Mouse (Mus musculus): ENCODE measurements at regions not wholly inside any gene's neighbourhood (a gene's known extent, or its start where the extent isn't known, plus 50 kb on each side); places are given as distances from the start of the nearest gene placed in this dataset.
A peak's percentile ranks its signal among the peaks of the same experiment; 100 is the strongest.

DNA sequence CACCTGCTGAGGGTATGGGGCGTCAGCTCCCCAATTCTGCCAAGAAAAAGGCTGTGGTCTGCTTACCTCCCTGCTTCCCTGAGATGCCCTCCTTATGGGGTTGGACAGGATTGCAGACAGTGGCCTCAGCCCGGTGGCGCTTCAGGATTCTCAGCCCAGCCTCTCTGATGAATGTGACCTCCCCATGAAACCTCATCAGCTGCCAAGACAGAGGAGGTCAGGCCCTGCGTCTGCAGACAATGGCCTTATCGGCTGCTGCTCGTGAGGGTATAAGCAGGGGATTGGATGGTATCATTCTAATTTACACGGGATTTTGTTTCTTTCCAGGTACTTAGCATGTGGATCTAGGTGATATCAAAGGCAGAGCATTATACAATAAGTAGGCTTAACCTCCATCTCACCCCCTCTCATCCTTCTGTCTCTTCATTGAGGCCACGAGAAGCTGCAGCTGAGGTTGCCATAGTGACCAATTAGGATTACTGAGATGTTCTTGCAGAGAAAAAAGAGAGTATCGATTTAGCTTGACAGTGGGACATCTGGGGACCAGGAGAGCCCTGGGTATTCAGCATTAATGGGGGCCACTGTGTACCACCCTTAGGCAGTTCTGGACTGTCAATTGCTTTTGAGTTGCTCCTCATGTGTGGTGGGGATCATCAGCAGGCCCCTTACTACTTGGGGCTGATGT is 327.6 kb upstream of the 4931429L15Rik start:
- DNase-seq (ENCODE audit: low read depth, low spot score), result no peak
- 64% methylated on average over 9 of the region's 9 CpGs for WGBS

DNA sequence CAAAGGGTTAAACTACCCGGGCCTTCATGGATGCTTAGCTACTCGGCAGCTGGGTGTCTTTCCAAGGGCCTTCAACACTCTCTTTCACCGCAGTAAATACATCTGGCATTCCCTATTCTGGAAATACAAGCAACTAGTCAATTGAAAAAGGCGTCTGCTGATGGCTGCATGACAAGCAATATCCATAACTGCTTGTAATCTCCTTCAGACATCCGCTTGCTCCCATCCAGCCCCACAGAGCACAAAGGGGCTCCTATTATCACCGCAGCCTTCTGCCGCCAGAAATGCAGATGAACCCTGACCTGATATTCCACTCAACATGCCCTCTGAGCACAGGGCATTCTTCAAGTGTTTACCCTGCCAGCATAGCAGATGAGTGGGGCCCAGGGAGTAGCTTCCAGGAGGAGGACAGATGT is 325.7 kb upstream of the 4931429L15Rik start:
- 51% methylated on average over 7 of the region's 7 CpGs for WGBS
- no peak for DNase-seq (ENCODE audit: low read depth, low spot score)

- DNase-seq (ENCODE audit: low read depth, low spot score), result no peak
- WGBS, result 67% methylated on average over 3 of the region's 3 CpGs
These were observed 323.8 kb upstream of the 4931429L15Rik start for GRCm38 (mm10) chr9:46643551-46643950.

DNA sequence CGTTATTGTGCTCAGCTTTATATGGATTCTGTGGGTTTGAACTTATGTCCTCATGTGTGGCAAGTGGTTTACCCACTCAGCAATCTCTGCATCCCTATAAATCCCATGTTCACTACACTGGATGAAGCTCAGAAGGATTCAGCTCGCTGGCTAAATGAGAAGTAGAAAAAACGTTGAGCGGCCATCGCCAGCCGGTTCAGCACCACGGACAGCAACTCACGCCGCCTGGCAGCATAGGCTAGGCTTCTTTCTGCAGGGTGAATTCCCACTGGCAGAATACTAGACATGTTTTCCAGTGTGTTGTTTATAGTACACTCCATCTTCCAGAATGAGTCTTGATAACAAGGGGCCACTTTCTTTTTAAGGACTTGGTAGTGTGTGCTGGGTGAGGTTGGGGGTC is 322.9 kb upstream of the 4931429L15Rik start:
- WGBS, result 9% methylated on average over 9 of the region's 9 CpGs
- DNase-seq (ENCODE audit: low read depth, low spot score), result no peak

DNA sequence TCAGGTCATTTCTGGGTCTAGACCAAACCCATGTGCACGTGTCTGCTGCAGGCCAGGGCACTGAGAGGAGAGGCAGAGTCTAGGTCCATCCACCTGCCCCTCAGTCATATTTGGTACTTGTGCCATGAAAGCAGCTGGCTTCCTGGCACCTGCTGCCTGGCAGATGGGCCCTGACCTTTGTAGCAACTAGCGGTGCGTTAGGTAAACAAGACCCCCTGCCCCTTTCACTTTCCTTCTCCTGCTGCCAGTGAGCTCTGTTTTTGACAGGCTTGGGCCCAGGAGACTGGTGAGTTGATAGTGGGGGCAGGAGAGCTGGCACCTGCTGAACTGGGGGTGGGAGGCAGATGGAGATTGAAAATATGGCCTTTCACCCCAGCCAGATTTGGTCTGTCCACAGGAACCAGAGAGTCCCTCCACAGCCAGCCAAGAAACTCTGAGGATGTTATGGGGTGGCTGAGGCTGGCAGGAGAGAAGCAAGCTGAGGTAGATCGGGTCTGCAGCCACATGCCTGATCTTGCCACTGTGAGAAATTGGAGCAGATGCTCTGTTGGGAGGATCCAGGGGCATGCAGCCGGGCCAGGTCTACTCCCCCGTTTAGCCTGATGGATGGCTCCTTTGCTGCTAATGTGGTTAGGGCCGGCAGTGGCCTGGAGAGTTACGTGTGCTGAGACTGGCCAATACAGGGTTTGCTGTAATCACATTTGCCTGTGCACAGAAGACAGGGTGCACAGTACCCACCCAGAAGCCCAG is 316.6 kb upstream of the 4931429L15Rik start:
- 58% methylated on average over 8 of the region's 8 CpGs for WGBS
- no peak for DNase-seq (ENCODE audit: low read depth, low spot score)

GRCm38 (mm10) chr9:46633952-46634351 is 314.2 kb upstream of the 4931429L15Rik start:
- 76% methylated on average over 4 of the region's 4 CpGs for WGBS
- no peak for DNase-seq (ENCODE audit: low read depth, low spot score)

DNA sequence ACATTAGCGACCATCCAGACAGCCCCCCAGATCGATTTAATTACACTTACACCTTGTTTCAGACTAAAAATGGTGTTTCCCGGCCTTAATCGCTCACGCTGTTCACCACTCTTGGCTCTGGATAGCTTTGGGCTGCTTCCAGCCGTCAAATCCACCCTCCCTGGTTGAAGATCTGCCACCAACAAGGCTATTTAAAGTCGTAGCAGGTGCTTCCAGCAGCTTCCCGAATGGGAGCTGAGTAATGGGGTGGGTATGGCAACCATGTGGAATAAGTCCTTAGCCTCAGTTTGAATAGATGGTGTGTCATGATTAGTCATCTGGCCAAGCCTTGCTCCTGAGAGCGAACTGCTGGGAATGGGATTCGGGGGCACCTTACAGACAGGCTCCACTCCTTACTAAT is 312.8 kb upstream of the 4931429L15Rik start:
- no peak for DNase-seq (ENCODE audit: low read depth, low spot score)
- WGBS, result 72% methylated on average over 10 of the region's 10 CpGs

- DNase-seq (ENCODE audit: low read depth, low spot score), result no peak
- 85% methylated on average over 2 of the region's 2 CpGs for WGBS
These were observed 302.5 kb upstream of the 4931429L15Rik start for GRCm38 (mm10) chr9:46622255-46622654.

DNA sequence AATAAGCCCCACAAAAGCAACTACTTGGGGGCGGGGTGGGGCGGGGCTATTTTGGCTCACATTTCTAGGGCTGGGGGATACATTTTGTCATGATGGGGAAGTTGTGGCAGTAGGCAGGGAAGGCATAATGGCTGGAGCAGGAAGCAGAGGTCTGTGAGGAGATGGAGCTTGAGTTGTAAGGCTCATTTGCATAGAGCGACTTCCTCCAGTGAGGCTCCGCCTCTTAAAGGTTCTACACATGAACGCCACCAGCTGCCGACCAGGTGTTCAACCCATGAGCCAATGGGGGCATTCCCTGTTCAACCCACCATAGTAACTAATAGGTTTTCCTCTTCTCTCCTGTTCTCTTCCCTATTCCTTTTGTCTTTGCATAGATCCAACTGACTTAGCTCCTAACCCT is 302.1 kb upstream of the 4931429L15Rik start:
- WGBS, result 93% methylated on average over 6 of the region's 6 CpGs
- no peak for DNase-seq (ENCODE audit: low read depth, low spot score)

DNA sequence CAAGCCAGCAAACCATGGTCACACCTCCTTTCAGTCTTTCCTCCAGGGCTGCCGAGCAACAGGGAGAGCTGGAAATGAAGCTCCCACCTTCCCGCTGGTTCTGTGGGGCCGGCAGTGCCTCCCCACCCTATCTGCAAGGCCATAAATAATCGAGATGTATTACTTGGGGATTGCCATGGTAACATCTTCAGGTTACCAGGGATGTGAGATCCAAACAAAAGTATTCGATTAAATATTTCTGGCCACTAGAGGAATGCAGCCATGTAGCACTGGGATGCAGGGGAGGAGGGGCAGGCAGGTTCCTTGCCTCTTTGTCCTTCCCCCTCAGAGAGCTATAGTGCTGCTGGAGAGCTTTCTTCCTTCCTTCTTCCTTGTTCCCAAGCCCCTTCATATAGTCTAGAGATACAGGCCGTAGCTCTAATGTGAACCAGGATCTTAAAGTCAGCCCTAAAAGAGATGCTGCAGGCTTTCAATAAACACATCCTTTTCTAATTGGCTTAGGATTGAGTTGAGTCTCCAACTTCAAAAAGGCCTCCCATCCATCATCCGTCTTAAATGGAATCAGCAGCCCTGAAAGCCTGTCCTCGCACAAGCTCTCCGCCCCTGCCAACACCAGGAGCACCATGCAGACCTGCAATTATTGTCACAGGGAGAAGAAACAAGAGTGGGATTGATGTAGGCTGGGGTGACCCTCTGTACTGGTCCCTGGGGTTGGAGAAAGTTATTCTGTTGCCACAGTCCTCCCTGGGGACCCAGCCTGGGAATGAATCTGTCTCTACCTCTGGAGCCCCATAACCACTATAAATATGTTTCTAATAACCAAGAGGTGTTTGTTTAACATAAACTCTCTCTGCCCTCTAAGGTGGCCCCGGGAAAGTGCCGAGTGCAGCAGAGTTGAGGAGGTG is 290.6 kb upstream of the 4931429L15Rik start:
- WGBS, result 40% methylated on average over 11 of the region's 11 CpGs
- DNase-seq (ENCODE audit: low read depth, low spot score), result no peak

GRCm38 (mm10) chr9:46608695-46609094 is 288.9 kb upstream of the 4931429L15Rik start:
- 32% methylated on average over 8 of the region's 8 CpGs for WGBS
- no peak for DNase-seq (ENCODE audit: low read depth, low spot score)

GRCm38 (mm10) chr9:46600803-46601202 is 281.0 kb upstream of the 4931429L15Rik start:
- 34% methylated on average over 9 of the region's 9 CpGs for WGBS

DNA sequence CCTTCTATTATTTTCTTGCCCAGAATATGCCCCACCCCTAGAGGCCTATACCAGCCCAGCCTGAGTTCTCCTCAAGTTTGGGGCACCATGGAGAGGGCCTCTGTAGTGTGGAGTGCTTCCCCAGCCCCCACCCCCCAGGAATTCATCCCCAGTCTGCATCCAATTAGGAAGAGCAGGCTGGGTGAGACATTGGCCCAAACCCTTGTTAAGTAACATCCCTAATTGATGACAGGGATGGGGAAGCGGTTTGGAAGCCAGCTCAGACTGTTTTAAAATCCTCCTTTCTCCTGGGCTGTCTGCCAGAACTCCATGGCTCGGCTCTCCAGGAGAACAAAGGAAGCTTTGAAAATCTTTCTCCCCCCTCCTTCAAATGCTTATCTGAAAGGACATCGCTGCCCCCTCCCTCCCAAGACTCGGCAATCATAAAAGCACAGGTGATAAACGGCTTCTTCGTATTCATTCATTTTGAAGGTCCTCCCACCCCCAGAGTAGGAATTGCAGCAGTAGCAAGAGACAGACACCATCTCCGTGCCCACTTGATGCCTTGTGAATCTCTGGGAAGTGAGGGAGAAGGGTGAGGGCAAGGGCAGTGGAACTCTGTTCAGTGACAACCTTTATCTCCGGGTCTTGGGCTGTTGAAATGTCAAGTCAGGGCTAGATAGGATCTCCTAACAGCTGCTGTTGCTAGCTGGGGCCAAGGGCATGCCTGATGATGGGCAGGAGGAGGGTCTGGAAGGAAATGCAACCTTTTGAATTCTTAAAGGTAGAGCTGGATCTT is 280.3 kb upstream of the 4931429L15Rik start:
- DNase-seq (ENCODE audit: low read depth, low spot score), result peak; percentile 39
- 10% methylated on average over 8 of the region's 8 CpGs for WGBS

More at GRCm38 (mm10) chr9:46600803-46601202, 281.0 kb upstream of the 4931429L15Rik start:
- DNase-seq (ENCODE audit: low read depth, low spot score), result no peak

- WGBS, result 96% methylated on average over 6 of the region's 6 CpGs
- no peak for DNase-seq (ENCODE audit: low read depth, low spot score)
These were observed 278.7 kb upstream of the 4931429L15Rik start for GRCm38 (mm10) chr9:46598518-46598917.

GRCm38 (mm10) chr9:46593444-46593843 is 273.7 kb upstream of the 4931429L15Rik start:
- WGBS, result 92% methylated on average over 6 of the region's 6 CpGs

DNA sequence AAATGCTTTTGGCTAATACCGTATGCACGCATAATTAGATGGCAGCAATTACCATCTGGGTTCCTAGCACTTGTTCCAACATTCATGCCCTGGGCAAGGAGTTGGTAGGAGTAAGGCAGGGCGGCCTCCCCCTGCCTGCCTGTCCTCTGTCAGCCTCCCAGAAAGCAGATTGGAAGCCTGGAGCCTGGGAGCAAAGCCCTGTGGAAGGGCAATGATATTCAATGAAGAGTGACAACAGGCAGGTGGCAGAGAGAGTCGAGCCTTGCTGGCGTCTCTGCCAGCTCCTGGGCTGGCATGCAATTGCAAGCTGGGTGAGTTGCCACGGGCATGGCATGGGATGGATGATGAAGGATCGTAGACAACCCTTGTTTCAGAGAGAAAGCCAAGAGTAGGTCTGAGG is 273.1 kb upstream of the 4931429L15Rik start:
- 85% methylated on average over 7 of the region's 7 CpGs for WGBS
- no peak for DNase-seq (ENCODE audit: low read depth, low spot score)

More at GRCm38 (mm10) chr9:46593444-46593843, 273.7 kb upstream of the 4931429L15Rik start:
- no peak for DNase-seq (ENCODE audit: low read depth, low spot score)

DNA sequence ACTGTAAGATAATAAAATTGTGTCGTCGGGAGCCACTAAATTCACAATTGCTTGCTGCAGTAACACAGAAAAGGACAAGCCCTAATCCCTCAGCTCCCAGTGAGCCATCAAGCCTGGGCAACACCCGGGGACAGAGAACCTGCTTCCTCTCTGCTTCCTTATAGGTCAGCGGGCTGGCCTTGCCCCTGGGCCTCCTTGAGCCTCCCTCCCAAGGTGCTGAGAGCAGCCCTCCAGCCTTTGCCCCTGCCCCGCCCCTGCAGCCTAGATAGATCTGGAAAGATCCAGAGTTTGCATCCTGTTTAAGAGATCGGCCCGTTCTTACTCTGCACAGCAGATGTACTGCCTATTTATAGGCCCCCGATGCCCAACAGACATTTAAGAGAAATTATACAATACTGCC is 267.0 kb upstream of the 4931429L15Rik start:
- no peak for DNase-seq (ENCODE audit: low read depth, low spot score)
- WGBS, result 38% methylated on average over 8 of the region's 8 CpGs

GRCm38 (mm10) chr9:46581844-46582243 is 262.1 kb upstream of the 4931429L15Rik start:
- DNase-seq (ENCODE audit: low read depth, low spot score), result no peak
- 55% methylated on average over 4 of the region's 4 CpGs for WGBS

DNA sequence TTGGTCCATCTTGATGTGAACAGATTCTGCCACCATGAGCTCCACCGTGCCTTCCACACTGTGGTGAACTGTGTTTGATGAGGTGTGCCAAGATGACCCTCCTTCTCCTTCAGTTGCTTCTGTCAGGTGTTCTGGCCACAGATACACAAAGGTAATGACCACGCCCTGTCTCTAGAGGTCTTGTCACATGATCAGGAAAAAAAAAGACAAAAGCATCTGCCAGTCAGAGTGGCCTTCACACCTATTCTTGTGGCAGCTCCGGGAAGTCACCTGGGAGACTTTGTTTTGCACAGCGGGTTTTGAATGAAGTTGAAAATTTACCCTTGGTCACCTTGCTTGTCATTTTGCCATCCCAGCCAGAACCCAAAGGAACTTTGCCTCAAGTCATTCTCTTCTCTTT is 242.5 kb upstream of the 4931429L15Rik start:
- 73% methylated on average over 4 of the region's 4 CpGs for WGBS
- no peak for DNase-seq (ENCODE audit: low read depth, low spot score)

Measured in large intestine, adult 2 months (tissue).